Mouse (Mus musculus) retina, postnatal 1 day (tissue): Measurements from ENCODE around the gene Dolk.

Experiments
- DNase-seq: peaks from one replicate; pipeline ENCODE4 v3.0.0-alpha.2; 2012

The Dolk gene

GRCm38 (mm10) chr2:30286192-30287026 is at the start of gene Dolk, which contains the start of gene Nup188:
Gene Dolk, minus strand, starts transcription at chr2:30286334.
Gene Nup188, plus strand, starts transcription at chr2:30286397.
- peak; percentile 97 for DNase-seq

- no peak for DNase-seq
These were observed 49.2 kb upstream of the Dolk start for GRCm38 (mm10) chr2:30335324-30335723.

- no peak for DNase-seq
These were observed 42.7 kb upstream of the Dolk start for GRCm38 (mm10) chr2:30328791-30329190.

- DNase-seq = no peak
These were observed 41.1 kb upstream of the Dolk start for GRCm38 (mm10) chr2:30327276-30327675.

- DNase-seq = no peak
These were observed 39.2 kb upstream of the Dolk start for GRCm38 (mm10) chr2:30325296-30325695.

GRCm38 (mm10) chr2:30323111-30323510 is 37.0 kb upstream of the Dolk start:
- no peak for DNase-seq

GRCm38 (mm10) chr2:30319260-30319659 is 33.1 kb upstream of the Dolk start:
- DNase-seq = no peak

GRCm38 (mm10) chr2:30316955-30317354 is 30.8 kb upstream of the Dolk start:
- DNase-seq = no peak

GRCm38 (mm10) chr2:30316136-30316535 is 30.0 kb upstream of the Dolk start:
- DNase-seq = no peak

GRCm38 (mm10) chr2:30311481-30311880 is 25.3 kb upstream of the Dolk start:
- DNase-seq = no peak

- no peak for DNase-seq
These were observed 23.2 kb upstream of the Dolk start for GRCm38 (mm10) chr2:30309351-30309750.

- no peak for DNase-seq
These were observed 20.0 kb upstream of the Dolk start for GRCm38 (mm10) chr2:30306087-30306486.

- DNase-seq = no peak
These were observed 13.8 kb upstream of the Dolk start for GRCm38 (mm10) chr2:30299966-30300365.

GRCm38 (mm10) chr2:30299525-30299924 is 13.4 kb upstream of the Dolk start:
- no peak for DNase-seq

GRCm38 (mm10) chr2:30287027-30287373 is 866 bp upstream of the Dolk start:
- DNase-seq = peak; percentile 41

- DNase-seq = no peak
These were observed 535 bp downstream of the Dolk start for GRCm38 (mm10) chr2:30285416-30286181.

GRCm38 (mm10) chr2:30285004-30285403 is 1.1 kb downstream of the Dolk start:
- no peak for DNase-seq

- no peak for DNase-seq
These were observed 2.9 kb downstream of the Dolk start for GRCm38 (mm10) chr2:30283193-30283592.

- no peak for DNase-seq
These were observed 4.5 kb downstream of the Dolk start for GRCm38 (mm10) chr2:30281651-30282050.

- DNase-seq = no peak
These were observed 5.4 kb downstream of the Dolk start, which contains the start of gene Gm28038 for GRCm38 (mm10) chr2:30280743-30281142. Gene Gm28038, plus strand, starts transcription at chr2:30281043.

GRCm38 (mm10) chr2:30270134-30270533 is 16.0 kb downstream of the Dolk start:
- DNase-seq = peak; percentile 79

GRCm38 (mm10) chr2:30269241-30269990 is 16.7 kb downstream of the Dolk start:
- no peak for DNase-seq

GRCm38 (mm10) chr2:30268371-30268770 is 17.8 kb downstream of the Dolk start:
- DNase-seq = no peak
